Mouse (Mus musculus) limb, embryonic 12.5 days (tissue): ENCODE results near the gene Nemp2. TPM values are rescaled to one million over a fixed set of nuclear protein-coding genes. Genes with fewer than 3 reads are reported as not detected.

Source experiments
- ATAC-seq: fragments of 200-750 bp; cut with Nextera tagmentation; 2 replicates; pipeline ENCODE4 v1.8.0; 2017; ENCODE audit warnings: low read depth, moderate TSS enrichment; ENCODE audit not compliant: insufficient number of reproducible peaks, insufficient read depth, low FRiP score, low TSS enrichment
- H3K27ac ChIP-seq: fragments of 300-500 bp; sonication (generic); 2 replicates; pipeline ENCODE4 v1.5.1; 2016; ENCODE audit warnings: mild to moderate bottlenecking, moderate library complexity
- H3K27me3 ChIP-seq: fragments of 300-500 bp; sonication (generic); 2 replicates; pipeline ENCODE4 v1.6.1; 2016; ENCODE audit warnings: mild to moderate bottlenecking, moderate library complexity
- H3K36me3 ChIP-seq: fragments of 300-500 bp; sonication (generic); 2 replicates; pipeline ENCODE4 v1.6.1; 2016; ENCODE audit warnings: mild to moderate bottlenecking, moderate library complexity
- H3K4me1 ChIP-seq: fragments of 300-500 bp; sonication (generic); replicated peaks from 2 replicates; pipeline ENCODE4 v1.6.1; 2016
- H3K4me2 ChIP-seq: fragments of 300-500 bp; sonication (generic); 2 replicates; pipeline ENCODE4 v1.6.1; 2016; ENCODE audit warnings: mild to moderate bottlenecking, moderate library complexity
- H3K4me3 ChIP-seq: fragments of 300-500 bp; sonication (generic); replicated peaks from 2 replicates; pipeline ENCODE4 v1.5.1; 2016; ENCODE audit warnings: mild to moderate bottlenecking
- H3K9ac ChIP-seq: fragments of 300-500 bp; sonication (generic); replicated peaks from 2 replicates; pipeline ENCODE4 v1.6.1; 2016; ENCODE audit warnings: mild to moderate bottlenecking, moderate library complexity
- H3K9me3 ChIP-seq: fragments of 300-500 bp; sonication (generic); 2 replicates; pipeline ENCODE4 v1.6.1; 2016; ENCODE audit warnings: mild to moderate bottlenecking, moderate library complexity
- WGBS: fragments of 180-500 bp; shearing (Covaris S2); methylation state at CpG from one replicate; pipeline ENCODE4 v1.1.7; 2016; 5-methylcytosine and 5-hydroxymethylcytosine counted together
- polyA plus RNA-seq: library from polyadenylated mRNA; unstranded; fragments of >200 nt; fragmentation: Nextera tagmentation; extraction: Ambion mirVana; gene quantifications from 2 replicates; pipeline ENCODE4 v1.2.1, GENCODE M21; 2016

Nemp2 gene
- polyA plus RNA-seq, 1 experiment from 2014 or later: 11.9 TPM

- peak overlapping the region; percentile 57 for H3K4me2 ChIP-seq
- no peaks in the 10 kb centered on the region for H3K9me3 ChIP-seq
- H3K36me3 ChIP-seq: 0 out of 2 replicates have a peak, but pooled peaks cover 4% of the 10 kb centered on the region
- 1% methylated on average over 6 of the region's 6 CpGs for WGBS
- peak; percentile 81 for ATAC-seq
- peak overlapping the region; percentile 90 for H3K27ac ChIP-seq
- peaks cover 11% of the 10 kb centered on the region for H3K4me1 ChIP-seq
- H3K27me3 ChIP-seq: no peaks in the 10 kb centered on the region
- peak overlapping the region; percentile 78 for H3K9ac ChIP-seq
- peak overlapping the region; percentile 79 for H3K4me3 ChIP-seq
Measured at GRCm38 (mm10) chr1:52630937-52631299, 415 bp downstream of the Nemp2 start.

- 67% methylated on average over 2 of the region's 2 CpGs for WGBS
- peaks cover 11% of the 10 kb centered on the region for H3K4me1 ChIP-seq
- peak overlapping the region; percentile 79 for H3K4me3 ChIP-seq
- no peaks in the 10 kb centered on the region for H3K27me3 ChIP-seq
- no peak for ATAC-seq
- no peak overlapping the region for H3K27ac ChIP-seq
- H3K9me3 ChIP-seq: no peaks in the 10 kb centered on the region
- peak overlapping the region; percentile 78; the same call in 1 of the 2 replicates for H3K9ac ChIP-seq
- H3K36me3 ChIP-seq: 0 out of 2 replicates have a peak, but pooled peaks cover 4% of the 10 kb centered on the region
- H3K4me2 ChIP-seq: peak overlapping the region; percentile 57
Measured at GRCm38 (mm10) chr1:52631570-52631969, 1.1 kb downstream of the Nemp2 start.

- H3K27me3 ChIP-seq: no peaks in the 10 kb centered on the region
- peaks cover 22% of the 10 kb centered on the region for H3K36me3 ChIP-seq
- no peak for ATAC-seq
- 90% methylated on average over 6 of the region's 6 CpGs for WGBS
- no peak overlapping the region for H3K4me2 ChIP-seq
- no peak overlapping the region for H3K9ac ChIP-seq
- H3K4me3 ChIP-seq: no peak overlapping the region
- H3K27ac ChIP-seq: no peak overlapping the region
- peaks cover 11% of the 10 kb centered on the region for H3K4me1 ChIP-seq
- no peaks in the 10 kb centered on the region for H3K9me3 ChIP-seq
Measured at GRCm38 (mm10) chr1:52634251-52634650, 3.7 kb downstream of the Nemp2 start.

GRCm38 (mm10) chr1:52635932-52636331 is 5.4 kb downstream of the Nemp2 start:
- Histone ChIP-seq H3K4me2 (no peak overlapping the region), H3K36me3 (peaks cover 37% of the 10 kb centered on the region), H3K9ac (no peak overlapping the region), H3K9me3 (no peaks in the 10 kb centered on the region), H3K4me3 (no peak overlapping the region), H3K27ac (no peak overlapping the region), H3K4me1 (peaks cover 11% of the 10 kb centered on the region), H3K27me3 (no peaks in the 10 kb centered on the region)
- 90% methylated on average over 3 of the region's 3 CpGs for WGBS
- ATAC-seq: no peak

GRCm38 (mm10) chr1:52638101-52638500 is 7.6 kb downstream of the Nemp2 start:
- no peak overlapping the region for H3K4me2 ChIP-seq
- no peak overlapping the region for H3K4me3 ChIP-seq
- H3K9me3 ChIP-seq: no peaks in the 10 kb centered on the region
- no peak for ATAC-seq
- no peak overlapping the region for H3K9ac ChIP-seq
- no peak overlapping the region for H3K27ac ChIP-seq
- 87% methylated on average over 2 of the region's 2 CpGs for WGBS
- H3K27me3 ChIP-seq: no peaks in the 10 kb centered on the region
- peaks cover 46% of the 10 kb centered on the region for H3K36me3 ChIP-seq
- no peaks in the 10 kb centered on the region for H3K4me1 ChIP-seq

- WGBS: 90% methylated on average over 7 of the region's 7 CpGs
- Histone ChIP-seq H3K27me3 (no peaks in the 10 kb centered on the region), H3K4me1 (no peaks in the 10 kb centered on the region), H3K9me3 (no peaks in the 10 kb centered on the region), H3K4me3 (no peak overlapping the region), H3K36me3 (peaks cover 46% of the 10 kb centered on the region), H3K27ac (no peak overlapping the region), H3K4me2 (no peak overlapping the region), H3K9ac (no peak overlapping the region)
- ATAC-seq: no peak
Measured at GRCm38 (mm10) chr1:52639090-52639489, 8.6 kb downstream of the Nemp2 start.

GRCm38 (mm10) chr1:52640266-52640665 is 9.8 kb downstream of the Nemp2 start:
- 86% methylated on average over 6 of the region's 6 CpGs for WGBS
- Histone ChIP-seq H3K27ac (no peak overlapping the region), H3K4me2 (no peak overlapping the region), H3K27me3 (no peaks in the 10 kb centered on the region), H3K36me3 (peaks cover 46% of the 10 kb centered on the region), H3K9me3 (no peaks in the 10 kb centered on the region), H3K4me1 (no peaks in the 10 kb centered on the region), H3K9ac (no peak overlapping the region), H3K4me3 (no peak overlapping the region)
- no peak for ATAC-seq

GRCm38 (mm10) chr1:52640736-52641135 is 10.2 kb downstream of the Nemp2 start:
- H3K4me2 ChIP-seq: no peak overlapping the region
- peaks cover 50% of the 10 kb centered on the region for H3K36me3 ChIP-seq
- H3K4me1 ChIP-seq: no peaks in the 10 kb centered on the region
- 88% methylated on average over 4 of the region's 4 CpGs for WGBS
- H3K4me3 ChIP-seq: no peak overlapping the region
- H3K9ac ChIP-seq: no peak overlapping the region
- no peak overlapping the region for H3K27ac ChIP-seq
- H3K27me3 ChIP-seq: no peaks in the 10 kb centered on the region
- ATAC-seq: no peak
- H3K9me3 ChIP-seq: no peaks in the 10 kb centered on the region

- H3K36me3 ChIP-seq: peaks cover 48% of the 10 kb centered on the region
- no peak overlapping the region for H3K4me2 ChIP-seq
- 83% methylated on average over 11 of the region's 11 CpGs for WGBS
- H3K4me1 ChIP-seq: peaks cover 7% of the 10 kb centered on the region
- ATAC-seq: 0 out of 2 replicates have a peak, but pooled peaks have one; percentile 43
- no peaks in the 10 kb centered on the region for H3K27me3 ChIP-seq
- no peak overlapping the region for H3K27ac ChIP-seq
- H3K9me3 ChIP-seq: no peaks in the 10 kb centered on the region
- H3K4me3 ChIP-seq: no peak overlapping the region
- no peak overlapping the region for H3K9ac ChIP-seq
Measured at GRCm38 (mm10) chr1:52648153-52649027, 17.9 kb downstream of the Nemp2 start.

GRCm38 (mm10) chr1:52650066-52650465 is 19.6 kb downstream of the Nemp2 start:
- Histone ChIP-seq H3K9me3 (no peaks in the 10 kb centered on the region), H3K4me2 (no peak overlapping the region), H3K27ac (no peak overlapping the region), H3K36me3 (peaks cover 46% of the 10 kb centered on the region), H3K4me1 (peaks cover 7% of the 10 kb centered on the region), H3K27me3 (no peaks in the 10 kb centered on the region), H3K9ac (no peak overlapping the region), H3K4me3 (no peak overlapping the region)
- 83% methylated on average over 5 of the region's 5 CpGs for WGBS
- no peak for ATAC-seq

- H3K9me3 ChIP-seq: no peaks in the 10 kb centered on the region
- H3K27me3 ChIP-seq: no peaks in the 10 kb centered on the region
- H3K4me2 ChIP-seq: no peak overlapping the region
- peak; percentile 95 for ATAC-seq
- H3K4me1 ChIP-seq: peaks cover 7% of the 10 kb centered on the region
- no peak overlapping the region for H3K4me3 ChIP-seq
- 45% methylated on average over 3 of the region's 3 CpGs for WGBS
- peak overlapping the region; percentile 72 for H3K27ac ChIP-seq
- peaks cover 26% of the 10 kb centered on the region for H3K36me3 ChIP-seq
- H3K9ac ChIP-seq: no peak overlapping the region
Measured at GRCm38 (mm10) chr1:52652601-52653253, 22.2 kb downstream of the Nemp2 start.
